In the genomic region with DNA sequence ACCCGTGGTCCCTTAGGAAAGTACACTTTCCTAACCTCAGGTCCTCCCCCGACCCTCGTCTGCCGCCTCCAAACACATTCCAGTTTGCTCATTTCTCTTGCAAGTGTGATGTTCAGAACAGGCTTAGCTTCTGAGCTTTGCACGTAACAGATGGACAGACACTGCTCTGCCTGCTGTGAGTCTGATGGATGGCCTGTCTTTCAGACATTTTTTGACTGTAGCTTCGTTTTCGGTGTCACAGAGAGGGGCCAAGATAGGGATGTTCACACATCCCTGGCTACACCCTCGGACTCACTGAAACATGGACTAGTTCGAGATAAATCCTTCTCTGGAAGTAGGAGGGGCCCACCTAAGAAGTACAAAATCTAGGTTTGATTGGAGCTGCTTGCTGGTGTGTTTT, we compare ENCODE assay signal across 20 mouse cellular contexts.
DNase-seq lines count a peak whose midpoint lies in the region; ATAC-seq lines count a peak whose summit lies in the region.
"Had no signal": no experiment of that assay in that cellular context is flagged by ENCODE, and none has a peak within 500 bp of the region (broad histone marks: within the 10 kb centered on the region; RNA-seq: fewer than 3 reads in every experiment).

No protein-coding gene starts in this region.

- H3K36me3 ChIP-seq in midbrain, embryonic 10.5 days: no peaks in the 10 kb centered on the region
- no peaks in the 10 kb centered on the region for H3K36me3 ChIP-seq in midbrain, embryonic 11.5 days (ENCODE audit: control insufficient read depth, insufficient read depth, low read length)
- H3K36me3 ChIP-seq: embryonic facial prominence, embryonic 13.5 days; forebrain, embryonic 12.5 days had no signal

- peak; percentile 20 for DNase-seq in embryo, embryonic 10 days (ENCODE audit: low spot score)
- no peak for DNase-seq in embryo, embryonic 11 days
- DNase-seq in layer of hippocampus, adult 11-12 months (ENCODE audit: low spot score): peak; percentile 26
- DNase-seq in layer of hippocampus, postnatal 25 days (ENCODE audit: extremely low spot score in 1 of 2, low spot score in 1 of 2): no peak
- DNase-seq in midbrain, embryonic 10.5 days (ENCODE audit: low spot score): no peak
- DNase-seq in midbrain, embryonic 11.5 days (ENCODE audit: low spot score, missing footprints): no peak
- no peak for DNase-seq in thymus, postnatal 14 days
- DNase-seq: adrenal gland, adult 2 months; adrenal gland, postnatal 36 days; cerebellum, adult 11 months; cerebellum, adult 9-10 months; forebrain, postnatal 0 days; gastrocnemius, postnatal 14 days; heart, postnatal 10 days had no signal

- no peak overlapping the region for H3K4me3 ChIP-seq in midbrain, embryonic 10.5 days
- H3K4me3 ChIP-seq in midbrain, embryonic 11.5 days (ENCODE audit: low read depth, low read length): no peak overlapping the region
- H3K4me3 ChIP-seq: embryonic facial prominence, embryonic 13.5 days; forebrain, embryonic 12.5 days had no signal

- 76% methylated on average over 9 of the region's 9 CpGs for WGBS in midbrain, embryonic 10.5 days
- WGBS in midbrain, embryonic 11.5 days: 67% methylated on average over 9 of the region's 9 CpGs

- 0 out of 2 replicates have a peak overlapping the region, but pooled peaks have one; percentile 23 for H3K27ac ChIP-seq in midbrain, embryonic 10.5 days (replicated peaks)
- no peak overlapping the region for H3K27ac ChIP-seq in midbrain, embryonic 11.5 days (ENCODE audit: low read depth, low read length)
- H3K27ac ChIP-seq: embryonic facial prominence, embryonic 13.5 days; forebrain, embryonic 12.5 days; hindbrain, embryonic 14.5 days had no signal

- no peak overlapping the region for H3K9ac ChIP-seq in midbrain, embryonic 11.5 days (ENCODE audit: low read length)
- H3K9ac ChIP-seq: embryonic facial prominence, embryonic 13.5 days; forebrain, embryonic 12.5 days; forebrain, postnatal 0 days; hindbrain, embryonic 14.5 days had no signal

- no peaks in the 10 kb centered on the region for H3K9me3 ChIP-seq in midbrain, embryonic 10.5 days (replicated peaks)
- H3K9me3 ChIP-seq in midbrain, embryonic 11.5 days (ENCODE audit: control insufficient read depth, low read length): no peaks in the 10 kb centered on the region
- H3K9me3 ChIP-seq: embryonic facial prominence, embryonic 13.5 days; forebrain, embryonic 12.5 days had no signal

- no peak overlapping the region for H3K4me2 ChIP-seq in midbrain, embryonic 11.5 days
- H3K4me2 ChIP-seq: embryonic facial prominence, embryonic 13.5 days; forebrain, embryonic 12.5 days; hindbrain, embryonic 14.5 days had no signal

- H3K4me1 ChIP-seq in midbrain, embryonic 10.5 days: peaks cover 14% of the 10 kb centered on the region
- H3K4me1 ChIP-seq in midbrain, embryonic 11.5 days (ENCODE audit: control insufficient read depth, insufficient read depth, low read length): no peaks in the 10 kb centered on the region

- ATAC-seq in midbrain, embryonic 11.5 days (ENCODE audit: low FRiP score): no peak
- ATAC-seq: forebrain, postnatal 0 days; intestine, embryonic 16.5 days; Patski had no signal

- no peaks in the 10 kb centered on the region for H3K27me3 ChIP-seq in midbrain, embryonic 10.5 days (ENCODE audit: low read depth, poor library complexity, severe bottlenecking)
- H3K27me3 ChIP-seq in midbrain, embryonic 11.5 days (ENCODE audit: control insufficient read depth, insufficient read depth, low read length): no peaks in the 10 kb centered on the region
- H3K27me3 ChIP-seq: CH12.LX; embryonic facial prominence, embryonic 13.5 days; forebrain, embryonic 12.5 days; Patski had no signal

Comparison
In these comparisons a context has a peak if more than half of its experiments do, and no peak if none do; other contexts are left out.
1. DNase-seq: peak in embryo, embryonic 10 days (single experiment) and layer of hippocampus, adult 11-12 months (single experiment); none in embryo, embryonic 11 days (single experiment), layer of hippocampus, postnatal 25 days (0 of 2), midbrain, embryonic 10.5 days (single experiment), midbrain, embryonic 11.5 days (single experiment) and thymus, postnatal 14 days (single experiment).